Mouse (Mus musculus): Measurements from ENCODE around the gene Ms4a1.

- TF ChIP-seq EP300 (optimal IDR thresholded peaks at IDR 0.05) (no peak), CTCF (IDR thresholded peaks at IDR 0.05; ENCODE audit: low read depth) (no peak)
These were observed 14.2 kb upstream of the Ms4a1 start for GRCm38 (mm10) chr19:11280223-11280622.
